In genomic region chr13:104594820-104595351, GRCm38 (mm10) we compare ENCODE assay signal across 21 mouse cellular contexts.
DNase-seq lines count a peak whose midpoint lies in the region; ATAC-seq and TF ChIP-seq lines count a peak whose summit lies in the region.
"Had no signal": no experiment of that assay in that cellular context is flagged by ENCODE, and none has a peak within 500 bp of the region (broad histone marks: within the 10 kb centered on the region; RNA-seq: fewer than 3 reads in every experiment).

No protein-coding gene starts in this region.

- H3K4me1 ChIP-seq in hindbrain, embryonic 15.5 days (replicated peaks): peaks cover 6% of the 10 kb centered on the region; the same call in 1 of the 2 replicates
- H3K4me1 ChIP-seq in hindbrain, embryonic 10.5 days (replicated peaks): peaks cover 5% of the 10 kb centered on the region; the same call in 1 of the 2 replicates
- H3K4me1 ChIP-seq in midbrain, embryonic 12.5 days: no peaks in the 10 kb centered on the region
- H3K4me1 ChIP-seq in midbrain, embryonic 14.5 days (ENCODE audit: control insufficient read depth, insufficient read depth, low read length): no peaks in the 10 kb centered on the region
- peaks cover 11% of the 10 kb centered on the region for H3K4me1 ChIP-seq in neural tube, embryonic 13.5 days (replicated peaks)
- H3K4me1 ChIP-seq: forebrain, embryonic 13.5 days had no signal

- no peak overlapping the region for H3K4me2 ChIP-seq in hindbrain, embryonic 15.5 days
- H3K4me2 ChIP-seq in midbrain, embryonic 12.5 days (replicated peaks): no peak overlapping the region
- H3K4me2 ChIP-seq in midbrain, embryonic 14.5 days (ENCODE audit: low read length): no peak overlapping the region
- no peak overlapping the region for H3K4me2 ChIP-seq in neural tube, embryonic 13.5 days
- H3K4me2 ChIP-seq: embryonic facial prominence, embryonic 13.5 days; forebrain, embryonic 13.5 days; heart, embryonic 11.5 days; heart, embryonic 15.5 days had no signal

- no peaks in the 10 kb centered on the region for H3K27me3 ChIP-seq in hindbrain, embryonic 15.5 days
- no peaks in the 10 kb centered on the region for H3K27me3 ChIP-seq in hindbrain, embryonic 10.5 days (ENCODE audit: insufficient read depth, poor library complexity, severe bottlenecking)
- H3K27me3 ChIP-seq in midbrain, embryonic 12.5 days: no peaks in the 10 kb centered on the region
- no peaks in the 10 kb centered on the region for H3K27me3 ChIP-seq in midbrain, embryonic 14.5 days (ENCODE audit: control insufficient read depth, insufficient read depth, low read length)
- no peaks in the 10 kb centered on the region; the same call in 1 of the 2 replicates for H3K27me3 ChIP-seq in neural tube, embryonic 13.5 days
- H3K27me3 ChIP-seq: CH12.LX; embryonic facial prominence, embryonic 13.5 days; forebrain, embryonic 13.5 days; heart, embryonic 15.5 days; Patski had no signal

- ATAC-seq in hindbrain, embryonic 15.5 days (ENCODE audit: low FRiP score, low read depth): 0 out of 2 replicates have a peak, but pooled peaks have one; percentile 48
- ATAC-seq in midbrain, embryonic 12.5 days (ENCODE audit: low FRiP score, low read depth): peak; percentile 53; the same call in 1 of the 2 replicates
- ATAC-seq in midbrain, embryonic 14.5 days (ENCODE audit: low FRiP score, low TSS enrichment): no peak
- peak; percentile 88 for ATAC-seq in neural tube, embryonic 13.5 days (ENCODE audit: low read depth)
- ATAC-seq: activated CD4-positive, CD25-positive, alpha-beta regulatory T cell, adult 4 months; forebrain, embryonic 13.5 days; forebrain, postnatal 0 days; Patski had no signal

- DNase-seq in hindbrain, embryonic 10.5 days (ENCODE audit: low spot score): no peak
- no peak for DNase-seq in midbrain, embryonic 14.5 days
- no peak for DNase-seq in layer of hippocampus, adult 2 months (ENCODE audit: low spot score in 2 of 2)
- DNase-seq: adrenal gland, postnatal 14 days; cerebellum, adult 11-12 months; cerebellum, adult 9-10 months; cerebellum, postnatal 25 days; forebrain, postnatal 0 days; gastrocnemius, postnatal 14 days; heart, adult 2 months; heart, postnatal 14 days had no signal

- H3K27ac ChIP-seq in hindbrain, embryonic 15.5 days (replicated peaks): no peak overlapping the region
- no peak overlapping the region for H3K27ac ChIP-seq in hindbrain, embryonic 10.5 days
- 0 out of 2 replicates have a peak overlapping the region, but pooled peaks have one; percentile 30 for H3K27ac ChIP-seq in midbrain, embryonic 12.5 days (replicated peaks)
- no peak overlapping the region for H3K27ac ChIP-seq in midbrain, embryonic 14.5 days (replicated peaks; ENCODE audit: low read depth, low read length)
- peak overlapping the region; percentile 52; the same call in 1 of the 2 replicates for H3K27ac ChIP-seq in neural tube, embryonic 13.5 days (replicated peaks)
- no peak overlapping the region for H3K27ac ChIP-seq in layer of hippocampus, adult 2 months
- H3K27ac ChIP-seq: embryonic facial prominence, embryonic 13.5 days; forebrain, embryonic 13.5 days; heart, adult 2 months; heart, embryonic 15.5 days had no signal

- no peaks in the 10 kb centered on the region for H3K9me3 ChIP-seq in hindbrain, embryonic 15.5 days
- no peaks in the 10 kb centered on the region for H3K9me3 ChIP-seq in hindbrain, embryonic 10.5 days
- no peaks in the 10 kb centered on the region for H3K9me3 ChIP-seq in midbrain, embryonic 12.5 days
- no peaks in the 10 kb centered on the region for H3K9me3 ChIP-seq in midbrain, embryonic 14.5 days (ENCODE audit: control insufficient read depth, low read length)
- no peaks in the 10 kb centered on the region for H3K9me3 ChIP-seq in neural tube, embryonic 13.5 days
- H3K9me3 ChIP-seq: embryonic facial prominence, embryonic 13.5 days; forebrain, embryonic 13.5 days; heart, embryonic 15.5 days had no signal

- WGBS in hindbrain, embryonic 15.5 days: 50% methylated on average over 4 of the region's 4 CpGs
- 76% methylated on average over 4 of the region's 4 CpGs for WGBS in hindbrain, embryonic 10.5 days
- WGBS in midbrain, embryonic 12.5 days: 50% methylated on average over 4 of the region's 4 CpGs
- 33% methylated on average over 4 of the region's 4 CpGs for WGBS in midbrain, embryonic 14.5 days
- WGBS in neural tube, embryonic 13.5 days: 15% methylated on average over 4 of the region's 4 CpGs

- no peak overlapping the region for H3K4me3 ChIP-seq in hindbrain, embryonic 15.5 days
- no peak overlapping the region for H3K4me3 ChIP-seq in hindbrain, embryonic 10.5 days
- no peak overlapping the region for H3K4me3 ChIP-seq in midbrain, embryonic 12.5 days
- H3K4me3 ChIP-seq in midbrain, embryonic 14.5 days (replicated peaks; ENCODE audit: low read depth, low read length): no peak overlapping the region
- H3K4me3 ChIP-seq in neural tube, embryonic 13.5 days: no peak overlapping the region
- H3K4me3 ChIP-seq in layer of hippocampus, adult 2 months: no peak overlapping the region
- H3K4me3 ChIP-seq: embryonic facial prominence, embryonic 13.5 days; forebrain, embryonic 13.5 days; heart, adult 2 months; heart, embryonic 15.5 days had no signal

- H3K9ac ChIP-seq in hindbrain, embryonic 15.5 days: no peak overlapping the region
- H3K9ac ChIP-seq in midbrain, embryonic 12.5 days (replicated peaks): no peak overlapping the region
- H3K9ac ChIP-seq in midbrain, embryonic 14.5 days (replicated peaks; ENCODE audit: low read length): no peak overlapping the region
- no peak overlapping the region for H3K9ac ChIP-seq in neural tube, embryonic 13.5 days
- H3K9ac ChIP-seq: embryonic facial prominence, embryonic 13.5 days; forebrain, embryonic 13.5 days; forebrain, postnatal 0 days; heart, embryonic 15.5 days had no signal

- no peaks in the 10 kb centered on the region for H3K36me3 ChIP-seq in hindbrain, embryonic 15.5 days
- H3K36me3 ChIP-seq in hindbrain, embryonic 10.5 days: no peaks in the 10 kb centered on the region
- no peaks in the 10 kb centered on the region for H3K36me3 ChIP-seq in midbrain, embryonic 12.5 days
- no peaks in the 10 kb centered on the region for H3K36me3 ChIP-seq in midbrain, embryonic 14.5 days (ENCODE audit: control insufficient read depth, insufficient read depth, low read length)
- no peaks in the 10 kb centered on the region for H3K36me3 ChIP-seq in neural tube, embryonic 13.5 days
- H3K36me3 ChIP-seq: embryonic facial prominence, embryonic 13.5 days; heart, embryonic 15.5 days had no signal

- no peak for TF ChIP-seq CTCF in layer of hippocampus, adult 2 months (conservative IDR thresholded peaks at IDR 0.05)

Comparison
In these comparisons a context has a peak if more than half of its experiments do, and no peak if none do; other contexts are left out.
1. H3K27ac ChIP-seq: peak in midbrain, embryonic 12.5 days (single experiment) and neural tube, embryonic 13.5 days (single experiment); none in hindbrain, embryonic 15.5 days (single experiment), hindbrain, embryonic 10.5 days (single experiment), midbrain, embryonic 14.5 days (single experiment) and layer of hippocampus, adult 2 months (single experiment).